Mouse (Mus musculus) urinary bladder, postnatal 25 days (tissue): ENCODE data around the gene Kndc1.

Experiments used
- DNase-seq: peaks from one replicate; pipeline ENCODE4 v3.0.0; 2022; ENCODE audit warnings: low spot score

Kndc1 gene

DNA sequence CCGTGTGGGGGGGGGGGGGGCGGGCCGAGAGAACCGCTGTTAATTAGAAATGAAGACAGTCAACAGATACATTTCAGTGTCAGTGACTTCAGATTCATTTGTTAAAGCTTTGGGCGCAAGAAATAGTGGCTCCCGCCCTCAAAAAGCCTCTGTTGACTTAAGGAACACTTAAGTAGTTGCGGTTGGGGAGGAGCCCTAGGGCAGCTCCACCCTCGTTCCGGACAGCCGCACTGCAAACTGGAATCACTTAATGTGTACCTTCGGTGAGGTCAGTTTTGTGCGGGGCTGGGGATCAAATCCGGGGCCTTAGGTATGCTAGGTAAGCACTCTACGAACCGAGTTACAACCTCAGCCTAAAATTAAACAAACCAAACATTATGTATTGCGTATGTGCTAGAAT is 56.6 kb downstream of the Kndc1 start:
- DNase-seq: peak; percentile 19

DNA sequence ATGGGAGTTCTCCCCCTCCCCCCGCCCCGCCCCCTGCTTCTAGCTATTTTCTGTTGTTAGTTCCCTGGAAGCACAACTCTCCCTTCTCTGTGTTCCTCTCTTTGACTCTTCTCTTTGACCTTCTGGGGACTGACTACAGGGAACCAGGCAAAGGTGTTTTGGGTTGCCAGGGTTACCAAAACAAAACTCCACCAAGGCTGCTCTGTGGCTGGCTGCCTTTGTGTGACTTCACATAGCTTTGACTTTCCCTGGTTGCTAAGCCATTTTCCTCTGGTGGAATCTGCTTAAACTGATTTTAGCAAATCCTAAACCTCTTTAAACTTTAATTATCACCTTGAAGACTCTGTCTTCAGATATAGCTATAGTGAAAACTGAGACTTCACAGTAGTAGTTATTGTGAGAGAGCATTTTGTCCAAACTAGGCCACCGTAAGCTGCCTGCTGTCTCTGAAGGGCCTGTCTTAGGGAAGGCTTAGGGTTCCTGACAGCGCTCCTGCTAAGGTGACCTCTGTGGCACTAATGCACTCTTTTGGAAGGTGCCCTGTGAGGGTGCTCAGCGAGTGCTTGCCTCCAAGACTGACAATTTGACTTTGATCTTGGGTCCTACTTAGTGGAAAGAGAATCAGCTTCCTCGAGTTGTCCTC is 57.6 kb downstream of the Kndc1 start:
- no peak for DNase-seq

DNA sequence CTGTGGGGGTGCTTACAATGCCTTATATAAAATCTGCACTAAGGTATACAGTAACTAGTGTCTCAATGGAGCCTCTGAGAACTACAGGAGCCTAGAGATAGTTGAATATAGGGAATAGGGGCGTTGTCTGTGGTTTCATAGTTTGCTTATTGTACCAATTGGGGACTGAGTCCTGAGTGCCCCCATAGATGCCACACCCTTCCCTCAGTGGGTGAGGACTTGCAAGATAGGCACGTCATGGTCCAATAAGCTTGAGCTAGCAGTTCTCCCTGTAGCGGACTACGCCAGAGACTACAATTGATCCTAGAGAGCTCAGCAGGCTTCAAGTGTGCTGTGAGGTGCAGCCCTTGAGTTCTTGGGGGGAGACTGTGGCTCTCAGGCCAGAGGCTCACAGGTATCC is 61.0 kb downstream of the Kndc1 start:
- DNase-seq: no peak

GRCm38 (mm10) chr7:139956658-139957057 is 62.2 kb downstream of the Kndc1 start:
- DNase-seq: no peak

- no peak for DNase-seq
These were observed 62.9 kb downstream of the Kndc1 start for GRCm38 (mm10) chr7:139957437-139957836.

DNA sequence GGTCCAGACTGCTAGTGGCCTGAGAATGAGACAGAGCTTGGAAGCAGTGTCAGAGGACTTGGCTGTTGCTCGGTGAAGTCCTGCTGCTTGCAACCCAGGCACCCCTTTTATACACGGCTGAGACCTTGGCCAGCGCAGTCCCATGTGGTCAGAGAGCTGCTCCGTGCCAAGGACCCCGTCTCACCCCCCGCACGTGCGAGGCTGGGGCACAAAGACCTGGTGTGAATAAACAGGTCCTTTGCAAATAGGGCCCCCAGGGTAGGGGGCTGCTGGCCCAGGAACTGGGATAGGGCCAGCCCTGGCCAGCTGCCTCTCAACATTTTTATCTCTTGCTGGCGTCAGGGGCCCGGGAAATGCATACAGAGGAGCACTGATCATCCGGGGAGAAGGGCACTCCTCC is 63.5 kb downstream of the Kndc1 start:
- DNase-seq: no peak

GRCm38 (mm10) chr7:139961141-139961540 is 66.6 kb downstream of the Kndc1 start:
- DNase-seq: no peak

- no peak for DNase-seq
These were observed 69.3 kb downstream of the Kndc1 start for GRCm38 (mm10) chr7:139963814-139964213.

DNA sequence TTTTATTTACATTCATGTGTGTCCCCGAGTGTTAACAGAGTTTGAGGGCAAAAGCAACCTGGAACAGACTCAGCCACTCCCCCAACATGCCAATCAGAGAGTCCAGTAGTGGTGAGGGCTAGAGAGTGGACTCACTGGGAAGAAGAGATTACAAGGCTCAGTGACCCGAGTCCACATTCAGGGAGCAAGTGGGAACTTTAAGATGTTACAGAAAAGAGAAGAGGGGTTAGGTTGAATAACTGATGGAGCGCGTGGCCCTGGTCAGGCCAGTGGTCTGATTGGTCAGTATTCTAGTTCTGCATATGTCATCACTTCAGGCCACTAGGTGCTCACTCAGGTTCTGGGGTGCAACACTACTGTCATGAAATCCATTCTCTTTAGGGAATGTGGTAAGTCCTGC is 72.7 kb downstream of the Kndc1 start:
- no peak for DNase-seq

DNA sequence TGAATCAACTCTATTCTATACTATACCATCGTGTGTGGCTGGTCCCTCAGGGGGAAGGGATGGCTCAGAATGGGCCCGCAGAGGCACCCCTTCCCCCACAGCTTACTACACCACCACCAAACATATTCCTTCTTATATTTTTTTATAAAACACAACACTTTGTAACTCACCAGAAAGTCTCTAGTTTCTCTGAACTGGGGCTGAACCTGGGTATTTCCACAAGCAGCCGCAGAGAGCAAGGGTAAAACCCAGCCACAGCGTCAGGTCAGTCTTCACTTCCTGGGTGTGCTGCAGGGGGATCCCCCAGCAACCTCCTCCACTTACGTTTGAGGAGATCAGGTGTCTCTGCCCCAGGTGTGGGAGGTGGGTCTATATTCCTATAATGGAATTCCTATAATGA is 73.9 kb downstream of the Kndc1 start:
- DNase-seq: no peak

DNA sequence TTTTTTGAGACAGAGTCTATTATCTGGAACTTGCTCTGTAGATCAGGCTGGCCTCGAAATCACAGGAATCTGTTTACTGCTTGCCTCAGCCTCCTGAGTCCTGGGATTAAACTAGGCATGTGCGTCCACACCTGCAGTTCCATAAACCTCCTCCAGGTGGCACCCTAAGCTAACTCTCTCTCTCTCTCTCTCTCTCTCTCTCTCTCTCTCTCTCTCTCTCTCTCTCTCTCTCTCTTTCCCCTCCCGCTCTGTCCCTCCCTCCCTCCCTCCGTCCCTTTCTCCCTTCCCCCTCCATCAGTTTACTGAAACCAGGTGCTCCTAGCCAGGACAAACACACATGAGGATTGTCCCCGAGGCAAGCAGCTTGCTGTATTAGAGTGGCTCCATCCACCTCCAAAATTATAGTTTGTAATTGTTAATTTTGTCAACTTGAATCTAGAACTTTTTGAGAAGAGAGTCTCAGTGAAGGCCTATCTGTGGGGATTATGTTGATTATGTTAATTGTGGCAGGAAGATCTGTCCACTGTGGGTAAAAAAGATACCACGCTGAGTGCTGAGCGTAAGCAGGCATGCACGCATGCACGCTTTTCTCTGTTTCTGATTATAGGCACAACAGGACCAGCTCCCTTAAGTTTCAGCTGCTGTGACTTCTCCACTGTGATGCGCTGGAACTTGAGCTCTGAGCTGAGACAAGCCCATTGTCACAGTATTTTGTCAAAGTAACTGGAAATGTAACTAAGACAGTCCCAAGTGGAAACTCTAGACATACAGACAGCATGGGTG is 75.0 kb downstream of the Kndc1 start:
- DNase-seq: peak; percentile 74

DNA sequence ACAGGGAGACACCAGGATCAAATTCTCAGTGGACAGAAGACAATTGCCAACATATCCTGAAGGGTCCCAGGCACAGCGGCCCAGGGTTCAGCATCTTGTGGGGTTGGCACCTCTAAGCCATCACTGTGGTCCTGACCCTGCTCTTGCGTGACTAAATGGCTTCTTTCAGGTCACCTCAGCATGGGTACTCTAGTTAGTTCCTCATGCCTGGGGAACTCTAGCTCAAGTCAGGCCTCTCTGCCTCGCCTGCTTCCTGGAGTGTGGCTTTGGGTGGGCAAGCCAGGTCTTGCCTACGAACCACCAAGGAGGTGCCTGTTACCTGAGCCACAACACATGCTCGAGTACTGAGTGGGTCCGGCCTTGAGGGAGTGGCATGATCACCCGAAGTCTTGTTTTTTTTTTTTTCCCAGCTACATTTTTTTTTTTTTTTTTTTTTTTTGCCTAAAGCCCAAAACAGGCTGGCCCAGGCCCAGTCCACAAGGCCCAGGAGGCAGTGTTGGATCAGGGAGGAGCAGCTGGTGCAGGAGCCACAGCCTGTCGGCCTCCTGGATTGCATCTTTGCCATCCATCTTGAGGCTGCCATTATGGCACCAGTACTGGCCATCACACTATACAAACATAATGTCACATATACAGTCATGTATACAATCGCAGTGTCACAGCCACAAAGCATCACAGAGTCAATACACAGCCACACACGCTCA is 75.9 kb downstream of the Kndc1 start:
- DNase-seq: peak; percentile 27

GRCm38 (mm10) chr7:139970979-139971378 is 76.5 kb downstream of the Kndc1 start:
- no peak for DNase-seq

GRCm38 (mm10) chr7:139971436-139971835 is 76.9 kb downstream of the Kndc1 start:
- peak; percentile 23 for DNase-seq

GRCm38 (mm10) chr7:139972923-139973331 is 78.4 kb downstream of the Kndc1 start:
- no peak for DNase-seq

GRCm38 (mm10) chr7:139974307-139974706 is 79.8 kb downstream of the Kndc1 start:
- DNase-seq: no peak

GRCm38 (mm10) chr7:139975471-139975870 is 81.0 kb downstream of the Kndc1 start:
- DNase-seq: no peak

GRCm38 (mm10) chr7:139978278-139978892 is 83.9 kb downstream of the Kndc1 start, which contains the start of gene 6430531B16Rik:
TSS of gene 6430531B16Rik (minus strand) at chr7:139978755.
- DNase-seq: peak; percentile 78

DNA sequence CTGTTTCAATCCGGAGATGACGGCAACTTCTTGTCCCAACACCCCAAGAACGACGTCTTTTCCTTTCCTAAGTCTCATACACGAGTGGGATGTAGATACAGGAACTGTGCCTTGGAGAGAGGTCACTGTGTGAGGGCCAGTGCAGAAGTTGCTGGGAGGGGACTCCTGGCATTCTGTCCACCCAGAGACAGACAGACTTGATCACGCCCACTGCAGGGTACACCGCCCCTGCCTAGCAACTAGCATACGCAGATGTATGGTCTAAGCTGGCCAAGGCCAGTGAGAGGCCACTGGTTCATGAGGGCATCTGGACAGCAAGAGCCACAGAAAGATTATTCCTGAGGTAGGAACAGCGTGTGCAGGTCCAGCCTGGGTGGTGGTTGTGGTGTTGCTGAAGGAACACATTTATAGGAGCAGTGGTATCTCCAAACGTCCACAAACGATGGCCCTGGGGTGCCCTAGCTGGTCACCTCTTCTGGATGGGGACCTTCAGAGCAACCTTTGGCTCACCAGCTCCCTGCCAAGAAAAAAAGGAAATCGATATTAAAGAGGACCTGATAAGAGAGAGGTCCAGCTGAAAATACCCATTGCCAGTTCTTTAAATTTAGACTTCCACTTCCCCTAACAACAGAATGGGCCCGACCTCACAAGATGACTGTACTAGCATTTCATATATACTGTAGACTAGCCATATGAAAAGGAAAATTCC is 84.7 kb downstream of the Kndc1 start:
- no peak for DNase-seq

DNA sequence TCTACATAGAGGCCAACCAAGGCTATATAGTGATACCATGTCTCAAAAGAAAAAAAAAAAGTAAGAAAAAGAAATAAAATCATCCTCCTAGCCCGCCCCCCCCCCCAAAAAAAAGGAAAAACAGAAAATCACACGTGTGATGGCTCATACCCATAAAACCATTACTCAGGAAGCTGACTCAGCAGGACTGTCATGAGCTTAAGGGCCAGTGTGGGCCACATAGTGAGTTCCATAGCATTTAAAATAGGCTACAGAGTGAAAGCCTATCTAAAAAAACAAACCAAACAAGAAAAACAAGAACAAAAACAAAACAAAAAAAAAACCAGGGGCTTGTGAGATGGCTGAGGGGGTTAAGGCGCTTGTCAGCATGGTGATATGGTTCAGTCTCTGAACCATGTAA is 86.3 kb downstream of the Kndc1 start:
- no peak for DNase-seq

GRCm38 (mm10) chr7:139982058-139982457 is 87.6 kb downstream of the Kndc1 start:
- no peak for DNase-seq

DNA sequence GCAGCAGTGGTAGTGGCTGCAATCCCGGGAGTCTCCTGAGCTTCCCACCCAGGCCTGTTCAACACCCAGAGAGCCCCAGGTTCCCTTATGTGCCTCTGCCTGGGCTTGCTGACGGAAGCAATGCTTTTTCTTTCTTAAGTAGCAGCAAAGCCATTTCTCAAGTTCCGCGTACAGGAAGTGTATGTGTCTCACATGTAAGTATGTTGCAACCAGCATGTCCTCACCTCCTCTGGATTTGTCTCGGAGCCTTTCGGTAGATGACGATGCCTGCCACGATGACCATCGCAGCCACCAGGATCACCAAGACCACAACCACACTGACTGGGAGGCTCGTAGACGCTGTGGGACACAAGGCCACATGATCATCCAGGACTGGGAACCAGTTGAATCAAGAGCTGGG is 90.0 kb downstream of the Kndc1 start:
- DNase-seq: no peak
